Mouse (Mus musculus) midbrain, postnatal 0 days (tissue): ENCODE data around the gene Lclat1. TPM values are rescaled to one million over a fixed set of nuclear protein-coding genes. Genes with fewer than 3 reads are reported as not detected.

Experiments
- ATAC-seq: fragments of 200-750 bp; cut with Nextera tagmentation; 2 replicates; pipeline ENCODE4 v1.8.0; 2017; ENCODE audit warnings: moderate number of reproducible peaks, mild to moderate bottlenecking, moderate TSS enrichment, moderate library complexity; ENCODE audit not compliant: low FRiP score
- DNase-seq: peaks from one replicate; pipeline ENCODE4 v3.0.0-alpha.2; 2015; ENCODE audit warnings: low spot score
- H3K27ac ChIP-seq: fragments of 300-500 bp; sonication (generic); 2 replicates; pipeline ENCODE4 v1.5.1; 2014; ENCODE audit warnings: low read depth, mild to moderate bottlenecking, low read length, mixed read lengths
- H3K27me3 ChIP-seq: fragments of 300-500 bp; sonication (generic); 2 replicates; pipeline ENCODE4 v1.6.1; 2014; ENCODE audit warnings: low read length, control low read depth, mixed read lengths; ENCODE audit not compliant: insufficient read depth
- H3K36me3 ChIP-seq: fragments of 300-500 bp; sonication (generic); 2 replicates; pipeline ENCODE4 v1.6.1; 2014; ENCODE audit warnings: low read length, control low read depth, mixed read lengths; ENCODE audit not compliant: insufficient read depth
- H3K4me1 ChIP-seq: fragments of 300-500 bp; sonication (generic); 2 replicates; pipeline ENCODE4 v1.6.1; 2014; ENCODE audit warnings: mild to moderate bottlenecking, control low read depth, antibody characterized with exemption, low read length, mixed read lengths; ENCODE audit not compliant: insufficient read depth
- H3K4me2 ChIP-seq: fragments of 300-500 bp; sonication (generic); 2 replicates; pipeline ENCODE4 v1.6.1; 2014; ENCODE audit warnings: low read depth, mild to moderate bottlenecking, low read length, mixed read lengths; ENCODE audit not compliant: poor library complexity, severe bottlenecking
- H3K4me3 ChIP-seq: fragments of 300-500 bp; sonication (generic); 2 replicates; pipeline ENCODE4 v1.5.1; 2014; ENCODE audit warnings: low read depth, mild to moderate bottlenecking, low read length, moderate library complexity
- H3K9ac ChIP-seq: fragments of 300-500 bp; sonication (generic); replicated peaks from 2 replicates; pipeline ENCODE4 v1.6.1; 2014; ENCODE audit warnings: mild to moderate bottlenecking, low read length, moderate library complexity, mixed read lengths; ENCODE audit not compliant: poor library complexity, severe bottlenecking
- H3K9me3 ChIP-seq: fragments of 300-500 bp; sonication (generic); 2 replicates; pipeline ENCODE4 v1.6.1; 2016; ENCODE audit warnings: low read length, control low read depth
- CTCF ChIP-seq: IDR thresholded peaks from 2 replicates; pipeline ENCODE4 v1.5.1; 2016; ENCODE audit warnings: antibody characterized with exemption, mild to moderate bottlenecking
- WGBS: fragments of 180-500 bp; shearing (Covaris S2); extraction: QIAGEN DNeasy Blood & Tissue Kit; methylation state at CpG from one replicate; pipeline ENCODE4 v1.1.7; 2014; 5-methylcytosine and 5-hydroxymethylcytosine counted together
- polyA plus RNA-seq: library from polyadenylated mRNA; unstranded; fragments of >200 nt; fragmentation: Nextera tagmentation; extraction: Ambion mirVana; gene quantifications from 2 replicates; pipeline ENCODE4 v1.2.1, GENCODE M21; 2015
- total RNA-seq: library from RNA; depleted of rRNA; stranded (reverse); fragments of >200 nt; gene quantifications from 2 replicates; pipeline ENCODE4 v1.2.3, GENCODE M21; 2014

Lclat1 gene
- total and polyA plus RNA-seq, 2 experiments from 2014 or later, result 12.4 to 25.6 TPM

DNA sequence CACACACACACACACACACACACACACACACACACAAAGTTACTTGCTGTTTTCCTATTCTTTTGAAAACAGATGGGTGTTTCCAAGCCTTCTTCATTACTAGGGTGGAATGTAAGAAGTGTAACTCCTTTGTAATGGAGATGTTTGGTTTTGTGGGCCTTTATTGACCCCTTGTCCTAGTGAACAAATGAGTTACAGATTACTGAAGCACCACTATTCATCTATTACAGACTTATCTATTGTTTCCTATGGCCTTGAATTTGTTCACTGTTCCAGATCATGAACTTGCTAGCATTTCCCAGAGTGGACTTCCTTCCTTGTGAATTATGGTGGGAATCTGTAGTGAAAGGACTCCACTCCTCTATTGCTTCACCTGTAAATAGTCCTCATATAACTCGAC lies 48.8 kb downstream of the Lclat1 start:
- 74% methylated on average over 1 of the region's 1 CpGs for WGBS
- ATAC-seq, result no peak
- no peak overlapping the region for H3K9ac ChIP-seq

DNA sequence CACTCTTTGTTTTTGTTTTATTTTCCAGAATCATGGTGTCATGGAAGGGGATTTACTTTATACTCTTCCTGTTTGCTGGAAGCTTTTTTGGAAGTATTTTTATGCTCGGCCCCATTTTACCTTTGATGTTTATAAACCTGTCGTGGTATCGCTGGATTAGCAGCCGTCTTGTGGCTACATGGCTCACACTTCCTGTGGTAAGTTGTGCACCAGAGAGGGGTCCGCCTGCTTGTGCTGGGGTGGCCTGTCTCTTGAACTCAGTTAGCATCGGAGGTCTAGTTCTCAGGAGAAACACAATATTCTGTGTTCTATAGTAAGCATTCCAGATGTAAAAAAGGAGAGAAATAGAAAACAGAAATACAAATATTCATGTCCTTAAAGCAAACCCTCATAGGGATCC lies 54.0 kb downstream of the Lclat1 start:
- Histone ChIP-seq H3K4me3 (no peak overlapping the region), H3K9me3 (no peaks in the 10 kb centered on the region), H3K27me3 (no peaks in the 10 kb centered on the region), H3K4me1 (no peaks in the 10 kb centered on the region), H3K27ac (no peak overlapping the region), H3K9ac (no peak overlapping the region), H3K36me3 (peaks cover 6% of the 10 kb centered on the region; the same call in 1 of the 2 replicates), H3K4me2 (no peak overlapping the region)
- no peak for TF ChIP-seq CTCF
- DNase-seq (no peak), ATAC-seq (no peak)
- WGBS, result 76% methylated on average over 6 of the region's 6 CpGs

More for the DNA sequence above, 48.8 kb downstream of the Lclat1 start:
- H3K4me3 ChIP-seq, result no peak overlapping the region
- H3K4me2 ChIP-seq, result no peak overlapping the region
- no peaks in the 10 kb centered on the region for H3K27me3 ChIP-seq
- H3K27ac ChIP-seq, result no peak overlapping the region
- H3K36me3 ChIP-seq, result no peaks in the 10 kb centered on the region
- no peaks in the 10 kb centered on the region for H3K4me1 ChIP-seq
- TF ChIP-seq CTCF, result no peak
- DNase-seq, result no peak
- no peaks in the 10 kb centered on the region for H3K9me3 ChIP-seq

DNA sequence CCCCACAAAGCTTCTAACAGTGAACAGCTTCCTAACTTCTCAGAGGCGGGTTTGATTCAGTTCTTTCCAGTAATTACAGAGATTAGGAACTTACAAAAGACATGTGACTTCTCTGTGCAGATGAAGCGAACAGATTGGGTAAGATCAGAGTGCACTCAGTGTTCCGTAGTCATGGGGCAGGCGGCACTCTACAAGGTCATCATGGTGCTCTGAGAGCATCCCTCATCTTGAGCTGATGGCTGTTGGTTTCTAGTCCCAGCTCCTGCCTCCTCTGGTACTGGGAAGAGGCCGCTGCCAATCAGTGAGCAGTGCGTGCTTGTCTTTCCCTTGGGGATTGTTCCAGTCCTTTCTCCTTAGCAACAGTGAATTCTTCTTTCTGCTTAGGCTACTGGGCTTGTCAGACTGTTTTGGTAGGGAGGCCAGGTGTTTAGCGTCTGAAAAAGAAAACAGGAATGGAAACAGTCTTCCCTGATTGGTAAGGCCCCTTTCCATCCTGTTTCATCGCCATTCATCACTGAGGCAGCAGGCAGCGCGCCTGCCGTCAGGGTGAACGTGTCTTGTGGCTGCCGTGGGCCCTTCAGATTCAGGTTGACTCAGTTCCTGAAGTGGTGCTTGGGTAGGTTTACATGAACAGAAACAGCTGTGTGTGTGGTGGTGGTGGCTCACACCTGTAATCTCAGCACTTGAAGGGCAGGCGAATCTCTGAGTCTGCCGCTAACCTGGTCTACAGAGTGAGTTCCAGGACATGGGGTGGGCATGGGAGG lies 54.8 kb downstream of the Lclat1 start:
- ATAC-seq (no peak), DNase-seq (no peak)
- Histone ChIP-seq H3K9ac (no peak overlapping the region), H3K36me3 (peaks cover 6% of the 10 kb centered on the region; the same call in 1 of the 2 replicates), H3K4me1 (no peaks in the 10 kb centered on the region), H3K4me2 (no peak overlapping the region), H3K27ac (no peak overlapping the region), H3K27me3 (no peaks in the 10 kb centered on the region), H3K4me3 (no peak overlapping the region), H3K9me3 (no peaks in the 10 kb centered on the region)
- 89% methylated on average over 15 of the region's 15 CpGs for WGBS
- TF ChIP-seq CTCF, result no peak

DNA sequence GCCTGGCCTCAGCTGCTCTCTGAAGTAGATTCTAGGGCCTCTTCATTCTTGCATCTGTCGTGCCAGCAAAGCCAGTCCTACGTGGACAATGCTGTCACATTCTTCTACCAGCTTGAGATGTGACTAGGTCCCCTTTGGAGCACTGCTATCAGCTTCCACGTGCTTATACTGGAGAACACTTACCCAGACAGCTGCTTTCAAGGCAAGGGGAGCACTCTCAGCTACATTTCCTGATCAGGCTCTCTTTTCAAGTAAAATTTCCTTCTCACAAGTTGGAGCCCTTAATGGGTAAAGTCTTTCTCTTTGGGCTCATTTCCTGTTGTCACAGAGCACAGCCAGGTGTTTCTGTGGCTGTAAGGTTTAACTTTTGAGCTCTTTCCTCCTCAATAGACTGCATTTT lies 55.8 kb downstream of the Lclat1 start:
- H3K27ac ChIP-seq, result no peak overlapping the region
- H3K9ac ChIP-seq, result no peak overlapping the region
- peaks cover 6% of the 10 kb centered on the region; the same call in 1 of the 2 replicates for H3K36me3 ChIP-seq
- no peaks in the 10 kb centered on the region for H3K9me3 ChIP-seq
- no peaks in the 10 kb centered on the region for H3K4me1 ChIP-seq
- no peak for TF ChIP-seq CTCF
- no peaks in the 10 kb centered on the region for H3K27me3 ChIP-seq
- 78% methylated on average over 3 of the region's 3 CpGs for WGBS
- no peak for ATAC-seq
- H3K4me3 ChIP-seq, result no peak overlapping the region
- DNase-seq, result no peak
- no peak overlapping the region for H3K4me2 ChIP-seq

DNA sequence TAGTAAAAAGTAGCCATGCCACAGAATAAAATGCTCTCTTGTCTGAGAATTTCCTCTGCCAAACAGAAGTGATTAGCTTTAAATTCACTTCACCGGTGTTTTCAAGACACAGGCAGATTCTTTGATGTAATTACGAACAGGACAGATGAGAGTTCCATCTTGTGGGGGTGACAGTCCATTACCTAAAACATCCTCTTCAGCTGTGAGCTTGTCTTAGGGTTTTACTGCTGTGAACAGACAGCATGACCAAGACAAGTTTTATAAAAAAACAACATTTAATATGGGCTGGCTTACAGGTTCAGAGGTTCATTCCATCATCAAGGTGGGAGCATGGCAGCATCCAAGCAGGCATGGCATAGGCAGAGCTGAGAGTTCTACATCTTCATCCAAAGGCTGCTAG lies 56.3 kb downstream of the Lclat1 start:
- no peaks in the 10 kb centered on the region for H3K9me3 ChIP-seq
- H3K4me3 ChIP-seq, result no peak overlapping the region
- H3K27me3 ChIP-seq, result no peaks in the 10 kb centered on the region
- DNase-seq (no peak), ATAC-seq (no peak)
- peaks cover 6% of the 10 kb centered on the region; the same call in 1 of the 2 replicates for H3K36me3 ChIP-seq
- no peak overlapping the region for H3K4me2 ChIP-seq
- H3K4me1 ChIP-seq, result no peaks in the 10 kb centered on the region
- no peak for TF ChIP-seq CTCF
- no peak overlapping the region for H3K27ac ChIP-seq
- H3K9ac ChIP-seq, result no peak overlapping the region
- WGBS, result 85% methylated on average over 2 of the region's 2 CpGs

DNA sequence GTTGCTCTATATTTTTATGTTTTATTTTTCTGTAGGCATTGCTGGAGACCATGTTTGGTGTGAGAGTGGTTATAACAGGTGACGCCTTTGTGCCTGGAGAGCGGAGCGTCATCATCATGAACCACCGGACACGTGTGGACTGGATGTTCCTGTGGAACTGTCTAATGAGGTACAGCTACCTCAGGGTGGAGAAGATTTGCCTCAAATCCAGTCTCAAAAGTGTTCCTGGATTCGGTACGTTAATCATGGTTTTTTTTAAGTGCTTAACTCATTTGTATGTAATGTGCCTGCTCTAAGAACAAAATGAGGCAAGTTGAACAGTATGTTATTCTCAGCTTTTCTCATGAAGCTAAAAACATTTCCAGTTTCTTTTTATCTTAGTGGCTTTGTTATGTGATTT lies 61.7 kb downstream of the Lclat1 start:
- H3K9me3 ChIP-seq, result no peaks in the 10 kb centered on the region
- no peak overlapping the region for H3K4me3 ChIP-seq
- no peak for TF ChIP-seq CTCF
- WGBS, result 92% methylated on average over 7 of the region's 7 CpGs
- H3K4me2 ChIP-seq, result no peak overlapping the region
- no peak overlapping the region for H3K9ac ChIP-seq
- peaks cover 11% of the 10 kb centered on the region; the same call in 1 of the 2 replicates for H3K36me3 ChIP-seq
- ATAC-seq (no peak), DNase-seq (no peak)
- no peak overlapping the region for H3K27ac ChIP-seq
- no peaks in the 10 kb centered on the region for H3K4me1 ChIP-seq
- H3K27me3 ChIP-seq, result no peaks in the 10 kb centered on the region
